ENCODE assay signal across 24 mouse cellular contexts in genomic region chr6:80105843-80106242, GRCm38 (mm10).
"Had no signal": no experiment of that assay in that cellular context is flagged by ENCODE, and none has a peak within 500 bp of the region (broad histone marks: within the 10 kb centered on the region; RNA-seq: fewer than 3 reads in every experiment).

No protein-coding gene starts in this region.

- DNase-seq: gastrocnemius, postnatal 14 days; gastrocnemius, postnatal 36 days; heart, adult 11 months; heart, adult 2 months; heart, postnatal 14 days; heart, postnatal 36 days; kidney, adult 11 months; kidney, adult 2 months; kidney, adult 9 months; kidney, postnatal 14 days; kidney, postnatal 36 days; layer of hippocampus, adult 9-11 months; layer of hippocampus, postnatal 36 days had no signal

- H3K9me3 ChIP-seq: heart, embryonic 13.5 days; heart, embryonic 15.5 days; hindbrain, embryonic 15.5 days; kidney, embryonic 15.5 days; limb, embryonic 13.5 days; limb, embryonic 15.5 days; liver, embryonic 12.5 days had no signal

- H3K27ac ChIP-seq: heart, adult 2 months; heart, embryonic 13.5 days; heart, embryonic 15.5 days; hindbrain, embryonic 15.5 days; hindbrain, postnatal 0 days; kidney, embryonic 15.5 days; kidney, postnatal 0 days; limb, embryonic 13.5 days; limb, embryonic 15.5 days; liver, embryonic 12.5 days had no signal

- H3K36me3 ChIP-seq: heart, embryonic 13.5 days; heart, embryonic 15.5 days; hindbrain, embryonic 15.5 days; kidney, embryonic 15.5 days; limb, embryonic 13.5 days; limb, embryonic 15.5 days; liver, embryonic 12.5 days had no signal

- H3K4me1 ChIP-seq: heart, embryonic 13.5 days; heart, embryonic 15.5 days; hindbrain, embryonic 15.5 days; kidney, embryonic 15.5 days; limb, embryonic 13.5 days; limb, embryonic 15.5 days; liver, embryonic 12.5 days had no signal

- H3K4me3 ChIP-seq: heart, adult 2 months; heart, embryonic 13.5 days; heart, embryonic 15.5 days; hindbrain, embryonic 15.5 days; kidney, embryonic 15.5 days; limb, embryonic 13.5 days; limb, embryonic 15.5 days; liver, embryonic 12.5 days had no signal

- ATAC-seq: hindbrain, postnatal 0 days; intestine, embryonic 16.5 days; liver, embryonic 12.5 days had no signal

- H3K4me2 ChIP-seq: heart, embryonic 11.5 days; heart, embryonic 13.5 days; heart, embryonic 15.5 days; hindbrain, embryonic 15.5 days; kidney, embryonic 15.5 days; limb, embryonic 13.5 days; limb, embryonic 15.5 days; liver, embryonic 12.5 days had no signal

- H3K27me3 ChIP-seq: heart, embryonic 13.5 days; heart, embryonic 15.5 days; hindbrain, embryonic 15.5 days; kidney, embryonic 15.5 days; limb, embryonic 13.5 days; limb, embryonic 15.5 days; liver, embryonic 12.5 days had no signal

- H3K9ac ChIP-seq: heart, embryonic 13.5 days; heart, embryonic 15.5 days; hindbrain, embryonic 15.5 days; kidney, embryonic 15.5 days; limb, embryonic 13.5 days; limb, embryonic 15.5 days; liver, embryonic 12.5 days had no signal
